Mouse (Mus musculus): ENCODE data around the gene Ctsa.
"Not testable (repeated sequence)": the region's sequence is repeated elsewhere in the genome, so short reads cannot be mapped to it uniquely, and the experiment has no call there.

- not testable (repeated sequence) for TF ChIP-seq POLR2A, CTCF (IDR thresholded peaks at IDR 0.05; ENCODE audit: insufficient read depth, low read depth, low read length)
These were observed 44.9 kb downstream of the Ctsa start for GRCm38 (mm10) chr2:164877376-164878215.

Data from olfactory bulb, adult 2 months (tissue).